Mouse (Mus musculus) heart, postnatal 4 days (tissue): ENCODE measurements at regions not wholly inside any gene's neighbourhood (a gene's known extent, or its start where the extent isn't known, plus 50 kb on each side); places are given as distances from the start of the nearest gene placed in this dataset.
A peak's percentile ranks its signal among the peaks of the same experiment; 100 is the strongest.

Experiments used
- DNase-seq: peaks from one replicate; pipeline ENCODE4 v3.0.0; 2021

DNA sequence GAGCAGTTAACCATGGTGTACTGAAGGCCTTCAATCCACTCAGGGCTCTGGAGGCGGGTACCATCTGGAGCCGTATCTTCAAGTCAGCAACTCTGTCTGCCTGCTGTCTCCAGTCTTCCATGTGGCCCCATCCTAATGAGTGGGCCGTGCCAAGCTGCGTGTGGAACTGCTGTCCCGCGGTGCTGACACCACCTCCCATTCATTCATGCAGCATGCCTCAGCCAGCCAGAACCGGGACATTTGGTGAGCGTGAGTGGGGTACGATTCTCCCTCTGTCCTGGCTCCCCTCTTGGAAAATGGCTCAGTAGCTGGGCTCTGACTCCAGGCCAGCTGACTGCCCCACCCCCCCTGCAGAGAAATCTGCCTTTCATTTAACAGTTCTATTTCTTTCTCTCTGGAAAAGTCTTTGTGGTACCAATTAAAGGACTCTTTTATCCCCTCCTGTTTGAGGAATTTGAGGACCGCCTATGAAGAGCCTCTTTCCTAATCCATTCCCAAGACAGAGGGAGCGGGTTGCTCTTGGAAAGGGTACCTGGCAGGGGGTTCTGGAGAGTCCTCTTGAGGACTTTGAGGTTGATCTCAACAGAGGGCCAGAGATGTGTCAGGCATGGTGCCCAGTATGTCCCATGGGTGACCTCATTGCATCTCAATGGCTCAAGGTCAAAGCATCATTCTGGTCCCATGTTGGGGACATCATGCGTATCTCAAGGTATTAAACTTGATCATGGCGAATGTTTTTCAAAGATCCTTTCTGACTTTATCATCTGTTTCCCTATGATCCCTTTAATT is 55.5 kb upstream of the Brd7 start:
- DNase-seq: no peak

DNA sequence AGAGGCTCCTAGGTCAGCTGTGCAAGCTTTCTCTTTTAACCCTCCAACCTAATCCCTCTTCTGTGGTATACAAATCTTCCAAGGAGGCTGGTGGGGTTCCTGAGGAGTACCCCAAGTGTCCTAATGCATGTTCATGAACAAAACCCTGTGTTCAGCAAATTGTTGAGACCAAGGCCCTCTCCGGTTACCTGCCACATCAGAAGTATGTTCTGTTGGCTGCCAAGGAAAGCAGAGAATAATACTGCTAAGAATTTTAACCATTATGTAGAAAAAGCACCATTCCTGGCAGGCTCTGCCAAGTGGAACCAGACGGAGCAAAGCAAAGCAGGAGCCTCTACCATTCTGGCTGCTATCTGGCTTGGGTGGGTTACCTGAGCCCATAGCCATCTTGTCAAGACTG is 61.3 kb upstream of the Brd7 start:
- no peak for DNase-seq

DNA sequence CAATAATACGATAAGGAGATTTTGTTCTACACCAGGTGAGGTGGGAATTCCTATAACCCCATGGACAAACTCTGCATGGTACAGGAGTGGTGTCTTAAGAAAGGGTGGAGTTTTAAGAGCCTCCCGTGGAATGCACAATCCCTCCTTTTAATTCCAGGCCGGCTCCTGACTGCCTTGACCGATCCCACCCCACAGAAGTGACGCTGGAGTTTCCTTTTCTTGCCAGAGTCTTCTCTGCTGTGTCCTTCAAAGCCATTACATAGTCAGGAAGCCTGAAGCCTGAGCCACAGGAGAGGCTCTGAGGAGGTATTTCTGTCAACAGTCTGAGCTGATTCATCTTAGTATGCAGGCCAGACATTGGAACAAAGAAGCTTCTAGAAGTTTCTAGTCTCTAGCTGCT is 66.6 kb upstream of the Brd7 start:
- no peak for DNase-seq

DNA sequence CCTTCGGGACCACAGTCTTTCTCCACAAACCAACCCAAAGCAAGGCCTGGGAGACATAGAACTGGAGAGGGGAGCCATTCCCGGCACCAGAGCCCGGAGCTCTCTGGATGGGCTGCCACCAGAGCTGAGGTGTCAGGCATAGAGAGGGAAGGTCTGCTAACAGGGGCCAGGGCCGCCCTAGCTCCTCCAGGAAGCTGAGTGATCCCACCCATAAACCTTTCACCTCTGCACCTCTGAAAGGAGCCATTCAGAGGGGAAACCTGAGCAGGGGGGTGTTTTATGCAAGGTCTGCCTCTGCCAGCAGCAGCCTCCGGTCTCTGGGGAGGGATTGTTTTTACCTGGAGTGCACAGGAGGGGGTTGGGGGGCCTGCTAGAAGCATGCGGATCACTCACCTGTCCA is 69.4 kb upstream of the Brd7 start:
- DNase-seq: no peak

DNA sequence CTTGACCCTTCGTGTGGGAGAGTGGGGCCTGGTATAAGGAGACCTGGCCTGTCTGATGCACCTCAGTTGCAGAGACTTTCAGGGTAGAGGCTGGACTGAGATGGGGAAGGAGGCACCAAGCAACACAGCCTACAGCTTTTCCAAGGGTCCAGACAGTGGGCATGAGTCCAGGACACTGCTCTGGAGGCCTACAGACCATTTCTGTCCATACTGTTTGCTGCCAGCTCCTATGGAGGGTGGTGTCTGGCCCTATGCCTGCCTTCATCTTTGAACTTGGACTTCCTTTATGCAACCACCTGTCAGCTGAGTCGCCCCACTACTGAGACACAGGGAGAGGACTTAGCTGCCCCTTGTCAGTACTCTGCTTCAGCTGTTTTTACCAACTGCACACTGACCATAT is 73.7 kb upstream of the Brd7 start:
- DNase-seq: no peak

DNA sequence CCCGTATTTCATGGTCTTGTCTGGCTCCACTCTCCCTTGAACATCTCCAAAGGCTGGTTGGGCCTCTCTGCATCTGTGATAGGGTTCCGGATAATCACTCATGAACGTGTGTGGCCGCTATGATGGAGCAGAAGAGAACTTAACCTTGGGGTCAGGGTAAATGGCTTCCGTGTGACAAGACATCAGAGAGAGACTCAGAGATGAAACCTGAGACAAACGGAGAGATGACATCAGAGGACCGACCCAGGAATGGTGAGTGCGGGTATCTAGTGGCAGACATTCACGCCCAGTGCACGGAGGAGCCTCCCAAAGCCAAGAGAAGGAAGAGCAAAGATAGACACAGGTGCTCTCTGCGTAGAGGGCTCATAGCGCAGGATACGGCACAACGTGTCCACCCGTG is 78.2 kb upstream of the Brd7 start:
- DNase-seq: no peak

DNA sequence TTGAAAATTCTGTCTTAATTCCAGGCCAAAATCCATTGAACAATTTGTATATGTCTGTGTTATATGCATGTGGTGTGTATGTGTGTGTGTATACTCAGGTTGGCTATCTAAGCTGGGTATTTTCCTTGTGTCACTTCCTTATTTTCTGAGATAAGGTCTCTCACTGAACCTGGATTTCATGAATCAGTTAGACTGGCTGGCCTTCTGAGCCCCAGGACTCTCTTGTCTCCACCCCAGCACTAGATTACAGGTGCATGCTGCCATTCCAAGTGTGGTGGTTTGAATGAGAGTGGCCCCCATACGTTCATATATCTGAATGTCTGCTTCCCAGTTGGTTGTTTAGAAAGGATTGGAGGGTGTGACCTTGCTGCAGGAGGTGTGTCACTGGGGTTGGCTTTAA is 77.8 kb upstream of the Nkd1 start:
- DNase-seq: no peak

DNA sequence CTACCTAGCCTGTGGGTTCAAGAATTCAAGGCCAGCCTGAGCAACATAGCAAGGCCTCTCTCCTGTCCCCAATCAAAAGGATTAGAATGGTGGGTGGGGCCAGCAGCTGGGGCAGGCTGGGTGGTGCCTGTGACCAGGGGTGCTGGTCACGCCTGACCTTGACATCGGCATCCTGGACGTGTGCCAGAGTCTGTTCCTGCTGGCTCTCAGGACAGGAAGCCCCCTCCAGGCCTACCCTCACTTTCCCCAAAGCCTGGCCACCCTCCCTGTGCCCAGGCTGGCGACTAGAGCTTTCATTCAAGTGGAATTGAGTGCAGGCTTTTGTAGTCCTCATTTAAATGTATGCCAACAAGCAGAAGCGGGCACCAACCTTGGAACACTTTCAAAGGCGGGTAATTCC is 73.7 kb upstream of the Nkd1 start:
- peak; percentile 19 for DNase-seq

DNA sequence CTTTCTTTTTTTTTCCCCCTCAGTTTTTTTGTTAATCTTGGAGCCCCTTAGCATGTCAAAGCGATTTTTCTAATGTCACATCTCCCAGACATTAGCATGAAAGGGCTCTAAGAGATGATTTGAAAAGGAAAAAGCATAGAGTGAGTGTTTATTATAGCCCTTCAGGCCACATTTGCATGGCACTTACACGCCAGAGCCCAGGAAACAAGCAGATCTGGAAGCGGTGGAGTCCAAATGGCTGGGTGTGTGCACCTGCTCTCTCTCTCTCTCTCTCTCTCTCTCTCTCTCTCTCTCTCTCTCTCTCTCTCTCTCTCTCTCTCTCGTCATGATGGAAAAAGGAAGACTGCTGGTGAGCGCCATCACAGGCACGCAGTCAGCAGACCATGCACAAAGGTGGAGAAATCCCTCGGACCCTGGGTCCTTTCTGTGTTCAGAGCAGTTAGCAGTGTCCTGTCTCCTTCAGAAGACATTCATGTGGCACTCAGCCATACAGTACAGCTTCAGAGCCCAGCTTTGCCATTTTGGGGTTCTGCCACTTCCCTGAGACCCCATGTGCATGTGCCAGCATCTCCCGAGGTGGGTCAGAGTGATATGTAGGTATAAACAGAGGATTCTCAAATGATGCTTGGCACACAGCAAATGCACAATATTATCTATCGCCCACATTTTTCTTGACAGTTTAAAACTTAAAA is 73.2 kb upstream of the Nkd1 start:
- DNase-seq: no peak

DNA sequence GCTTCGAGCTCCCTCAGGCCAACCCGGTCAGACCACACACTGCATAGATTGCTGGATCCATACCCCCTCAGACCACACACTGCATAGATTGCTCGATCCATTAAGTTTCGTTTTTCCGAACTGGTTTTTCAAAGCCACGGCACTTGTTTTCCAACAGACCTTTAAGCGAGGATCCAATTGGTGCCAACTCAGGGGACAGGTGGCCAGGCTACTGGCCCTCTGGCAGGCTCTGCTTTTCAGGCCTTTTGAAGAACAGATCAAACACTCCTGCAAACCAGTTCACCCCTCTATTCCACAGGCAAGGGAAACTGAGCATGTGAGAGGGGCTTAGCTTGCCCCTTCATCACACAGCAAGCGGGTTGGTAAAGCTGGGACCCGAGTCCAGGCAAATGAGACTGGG is 72.2 kb upstream of the Nkd1 start:
- DNase-seq: no peak

DNA sequence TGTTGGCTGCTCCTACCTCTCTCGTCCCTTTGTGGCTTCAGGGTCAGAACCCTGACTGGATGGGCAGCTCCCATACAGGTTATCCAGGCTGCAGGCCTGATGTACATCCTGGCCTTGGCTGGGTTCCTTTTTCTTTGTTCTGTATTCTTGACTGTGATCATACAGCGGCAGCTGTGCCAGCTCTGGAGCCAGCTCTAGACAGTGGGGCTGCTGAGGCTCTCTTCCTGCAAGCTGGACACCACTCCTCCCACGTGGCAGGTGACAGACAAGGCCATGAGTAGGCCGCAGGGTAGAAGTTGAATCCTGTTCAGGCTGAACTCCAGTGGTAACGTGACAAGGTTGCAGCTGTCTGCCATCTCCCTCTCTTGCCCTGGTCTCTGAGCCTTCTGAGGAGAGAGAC is 71.6 kb upstream of the Nkd1 start:
- no peak for DNase-seq

DNA sequence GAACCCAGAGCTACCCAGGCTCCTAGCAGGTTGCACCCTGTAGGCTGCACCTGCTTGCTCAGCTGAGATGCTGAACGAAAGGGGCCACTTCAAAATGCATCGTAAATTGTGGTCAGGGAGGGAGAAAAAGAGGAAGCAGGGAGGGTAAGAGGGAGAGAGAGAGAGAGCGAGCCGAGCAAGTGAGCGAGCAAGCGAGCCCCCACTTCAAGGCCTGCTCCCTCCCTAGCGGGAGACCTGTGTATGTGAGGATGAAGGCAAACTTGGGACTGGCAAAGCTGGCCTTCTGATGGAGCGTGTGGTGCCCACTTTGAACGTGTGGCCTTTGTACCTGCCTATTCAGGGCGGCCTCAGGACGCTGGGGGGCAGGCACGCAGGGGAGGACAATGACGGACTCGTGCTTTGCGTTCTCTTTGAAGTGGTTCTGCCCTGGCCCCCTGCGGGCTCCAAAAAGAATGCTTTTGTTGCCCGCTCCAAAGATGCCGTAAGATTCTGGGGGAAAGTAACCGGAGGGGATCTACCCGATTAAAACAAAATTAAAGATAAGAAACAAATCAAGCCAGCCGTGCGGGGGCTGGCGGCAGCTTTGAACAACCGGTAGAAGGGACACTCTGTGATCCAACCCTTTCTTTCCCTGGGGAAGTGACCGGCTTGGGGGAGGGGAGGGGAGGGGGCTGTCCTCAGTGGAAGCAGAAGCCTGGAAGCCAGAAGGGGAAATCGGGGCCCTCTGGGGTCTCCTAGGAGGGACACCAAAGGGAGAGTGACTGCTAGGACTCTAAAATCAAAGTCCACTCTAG is 70.1 kb upstream of the Nkd1 start:
- DNase-seq: no peak

DNA sequence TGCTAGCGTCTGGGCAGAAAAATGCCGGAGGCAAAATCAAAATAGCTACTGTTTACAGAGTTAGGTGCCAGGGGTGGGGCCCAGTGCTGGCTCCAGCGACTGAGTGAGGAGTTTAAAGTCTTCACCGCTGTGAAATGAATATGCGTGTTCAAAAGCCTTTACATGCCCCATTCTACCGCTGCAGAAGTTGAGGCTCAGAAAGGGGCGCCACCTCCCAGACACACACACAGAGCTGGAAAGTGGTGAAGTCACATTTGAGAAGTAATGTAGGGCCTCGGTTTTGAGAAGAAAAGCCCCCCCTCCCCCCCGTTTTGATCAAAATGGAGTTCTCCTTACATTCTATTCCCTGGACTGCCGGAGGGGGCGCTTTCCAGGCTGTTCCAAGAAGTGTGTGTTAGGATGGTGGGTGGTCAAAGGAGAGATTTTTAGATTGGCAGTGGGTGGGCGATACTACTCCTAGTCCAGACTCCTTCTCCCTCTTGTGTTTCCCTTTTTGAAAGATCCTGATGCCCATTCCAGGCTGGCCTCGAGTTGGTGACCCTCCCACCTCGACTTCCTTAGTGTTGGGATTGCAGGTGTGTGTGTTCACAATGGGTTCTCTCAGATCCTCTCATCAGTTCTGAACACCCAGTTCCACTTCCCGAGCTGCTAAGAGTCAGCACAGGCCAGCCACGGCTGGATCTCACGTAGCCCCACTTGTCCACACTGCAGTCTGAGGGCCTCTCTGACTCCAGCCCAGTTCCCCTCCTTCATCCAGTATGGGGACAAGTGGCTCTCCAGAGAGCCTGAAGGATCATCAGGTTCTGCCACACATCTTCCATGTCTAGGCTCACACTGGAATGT is 69.3 kb upstream of the Nkd1 start:
- no peak for DNase-seq

DNA sequence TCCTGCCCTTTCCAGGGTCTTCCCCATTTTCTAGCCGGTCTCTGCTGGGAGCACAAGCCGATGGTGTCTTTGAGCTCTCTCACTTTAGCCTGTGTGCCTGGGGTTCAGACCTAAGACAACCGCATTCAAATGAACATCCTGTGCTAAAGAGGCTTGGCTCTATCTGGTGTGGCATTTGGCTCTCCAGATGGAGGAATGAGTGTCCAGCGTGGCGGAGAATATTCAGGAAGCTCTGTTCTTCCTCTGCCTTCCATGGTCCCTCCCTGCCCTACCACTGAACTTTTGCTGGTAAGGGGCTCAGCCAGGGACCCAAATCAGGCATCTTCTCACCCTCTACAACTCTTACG is 68.7 kb upstream of the Nkd1 start:
- DNase-seq: no peak

DNA sequence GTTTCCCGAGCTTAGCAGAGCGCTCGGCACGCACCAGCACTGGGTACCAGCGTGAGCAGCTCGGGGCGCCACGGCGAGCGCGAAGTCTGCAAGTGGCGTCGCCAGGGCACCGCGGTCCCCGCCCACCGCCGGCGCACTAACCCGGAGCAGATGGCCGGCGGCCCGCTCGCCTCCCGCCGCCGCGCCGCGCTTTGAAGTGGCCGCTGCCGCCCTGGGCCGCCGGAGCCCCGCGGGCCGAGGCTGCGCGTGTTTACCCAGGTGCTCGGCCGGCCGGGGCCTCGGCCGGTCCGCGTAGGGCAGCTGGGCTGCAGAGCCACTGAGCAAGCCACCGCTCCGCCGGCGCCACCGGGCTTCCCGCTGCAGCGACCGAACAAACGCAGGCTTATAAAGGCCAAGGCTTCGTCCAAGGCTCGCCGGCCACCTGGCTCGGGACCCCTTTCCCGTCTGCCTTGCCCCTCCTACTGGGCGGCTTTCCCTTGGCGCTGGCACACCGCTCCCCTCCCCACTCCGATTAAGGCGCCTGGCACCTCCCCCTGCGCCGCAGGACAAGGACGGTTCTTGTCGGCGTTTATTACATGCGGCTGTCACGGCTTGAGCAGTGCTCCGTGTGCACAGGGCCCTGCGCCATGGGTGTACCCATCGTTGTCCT is 67.0 kb upstream of the Nkd1 start:
- peak; percentile 55 for DNase-seq

DNA sequence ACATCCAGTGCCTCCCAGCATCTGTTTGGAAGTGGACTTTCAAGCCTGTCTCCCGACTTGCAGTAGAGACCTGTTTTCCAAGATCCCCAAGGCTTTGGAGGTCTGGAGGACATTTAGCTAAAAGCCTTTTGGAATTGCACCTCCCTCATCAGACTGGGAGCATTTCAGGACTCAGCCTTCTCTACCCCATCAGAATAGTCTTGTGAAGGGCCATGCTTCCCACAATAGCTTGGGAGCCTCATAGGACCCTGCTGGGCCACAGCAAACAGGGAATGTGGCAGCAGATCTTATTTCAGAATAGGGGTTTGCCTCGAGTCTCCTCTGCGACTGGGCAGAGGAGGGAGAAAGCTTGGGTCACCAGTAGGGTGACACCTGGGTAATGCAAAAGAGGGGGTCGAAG is 66.2 kb upstream of the Nkd1 start:
- DNase-seq: no peak

DNA sequence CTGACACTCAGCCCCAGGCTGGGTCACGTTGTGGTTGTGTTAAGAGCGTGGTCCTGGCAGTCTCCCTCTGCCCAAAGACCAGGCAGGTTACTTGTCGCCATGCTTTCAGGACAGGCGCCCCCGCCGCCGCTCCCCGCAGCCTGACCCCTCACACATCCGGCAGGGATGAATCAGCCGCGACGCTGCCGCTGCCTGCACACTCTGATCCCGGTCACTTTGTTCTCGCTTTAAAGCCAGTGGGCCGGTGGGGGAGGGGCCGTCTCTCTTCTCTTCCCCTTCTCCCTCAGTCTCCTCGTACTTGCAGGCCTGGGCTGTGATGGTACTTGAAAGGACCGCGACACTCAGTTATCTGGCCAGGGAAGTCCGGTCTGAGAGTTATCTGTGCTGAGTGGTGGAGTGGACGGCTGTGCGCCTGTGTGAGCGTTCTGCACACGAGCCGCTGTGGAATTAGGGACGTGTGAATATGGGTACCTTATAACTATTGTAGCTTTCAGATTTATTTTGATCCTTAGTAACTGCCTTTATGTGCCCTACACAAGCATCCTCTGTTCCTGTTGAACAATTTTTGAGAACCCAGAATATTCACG is 65.6 kb upstream of the Nkd1 start:
- DNase-seq: peak; percentile 37

DNA sequence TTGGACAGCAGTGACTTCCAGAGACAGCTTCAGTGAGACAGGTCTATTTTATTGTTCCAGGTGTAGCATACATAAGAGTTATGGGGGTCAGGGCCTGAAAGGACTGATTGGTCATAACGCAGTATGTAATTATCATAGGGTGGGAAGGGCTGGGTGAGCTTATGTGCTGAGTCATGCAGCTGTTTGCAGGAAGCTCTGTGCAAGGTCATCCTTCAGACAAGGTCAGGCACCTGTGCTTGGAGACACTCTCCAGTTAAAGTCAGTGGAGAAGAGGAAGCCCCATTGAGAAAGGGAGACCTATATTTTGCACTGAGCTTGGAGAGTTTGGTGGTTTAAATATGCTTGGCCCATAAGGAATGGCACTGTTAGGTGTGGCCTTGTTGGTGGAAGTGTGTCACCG is 62.0 kb upstream of the Nkd1 start:
- DNase-seq: no peak

DNA sequence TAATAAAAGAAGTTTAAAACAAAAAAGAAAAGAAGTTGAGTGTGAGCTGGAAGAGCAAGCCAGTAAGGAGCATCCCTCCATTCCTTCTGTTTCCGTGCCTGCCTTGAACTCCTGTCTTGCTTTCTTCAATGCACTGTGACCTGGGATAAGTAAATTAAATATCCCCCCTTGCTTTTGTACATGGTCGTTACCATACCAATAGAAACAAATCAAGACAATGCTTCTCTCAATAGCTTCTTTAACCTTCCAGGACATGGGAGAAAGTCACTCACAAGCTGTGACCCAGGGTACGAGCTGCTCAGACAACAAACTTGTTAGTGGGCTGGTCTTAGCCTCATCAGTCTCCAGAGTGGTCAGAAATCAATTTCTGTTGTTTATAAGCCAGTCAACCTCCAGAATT is 53.4 kb upstream of the Nkd1 start:
- no peak for DNase-seq

DNA sequence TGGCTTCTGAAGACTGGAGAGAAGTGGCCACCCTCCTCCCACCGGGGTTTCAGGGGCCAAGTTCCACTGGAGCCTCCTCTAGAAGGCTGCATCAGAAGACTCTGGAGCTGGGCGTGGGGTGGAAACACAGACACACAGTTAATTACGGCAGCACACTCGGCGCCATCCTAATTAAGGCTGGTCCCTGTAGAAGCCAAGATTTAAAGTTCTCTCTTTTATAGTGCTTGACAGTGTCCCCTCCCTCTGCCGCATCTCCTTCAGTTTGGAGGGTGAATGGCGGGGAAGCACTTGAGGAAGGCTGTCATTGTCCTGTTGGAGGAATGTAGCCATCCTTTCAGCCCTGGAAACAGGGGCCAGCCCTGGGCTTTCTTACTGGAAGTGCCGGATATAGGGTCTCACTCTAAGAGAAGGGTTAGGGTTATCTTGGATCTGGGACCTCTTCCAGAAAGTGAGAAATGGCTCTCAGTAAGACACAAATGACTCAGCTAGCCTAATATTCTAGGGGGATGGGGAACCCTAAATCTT is 50.2 kb upstream of the Nkd1 start:
- no peak for DNase-seq
